8 mouse cellular contexts compared by ENCODE assay signal in genomic region chr15:62295233-62295927, GRCm38 (mm10).
A peak's percentile ranks its signal among the peaks of the same experiment; 100 is the strongest.
DNase-seq lines count a peak whose midpoint lies in the region; ATAC-seq lines count a peak whose summit lies in the region.

No protein-coding gene starts in this region.

- no peaks in the 10 kb centered on the region for H3K9me3 ChIP-seq in heart, embryonic 10.5 days
- H3K9me3 ChIP-seq in kidney, embryonic 16.5 days (ENCODE audit: low read length) = no peaks in the 10 kb centered on the region
- no peaks in the 10 kb centered on the region for H3K9me3 ChIP-seq in liver, embryonic 15.5 days (replicated peaks)

- ATAC-seq in kidney, embryonic 16.5 days (ENCODE audit: low FRiP score, low TSS enrichment) = peak; percentile 82
- ATAC-seq in liver, embryonic 15.5 days (ENCODE audit: insufficient read depth) = no peak
- no peak for ATAC-seq in megakaryocyte, adult 5-6 weeks (ENCODE audit: poor library complexity, severe bottlenecking)

- no peaks in the 10 kb centered on the region for H3K36me3 ChIP-seq in heart, embryonic 10.5 days
- H3K36me3 ChIP-seq in kidney, embryonic 16.5 days (ENCODE audit: insufficient read depth, low read length) = no peaks in the 10 kb centered on the region
- no peaks in the 10 kb centered on the region for H3K36me3 ChIP-seq in liver, embryonic 15.5 days (replicated peaks)

- no peak overlapping the region; the same call in 1 of the 2 replicates for H3K4me2 ChIP-seq in kidney, embryonic 16.5 days (replicated peaks; ENCODE audit: low read depth, low read length)
- 0 out of 2 replicates have a peak overlapping the region, but pooled peaks have one; percentile 4 for H3K4me2 ChIP-seq in liver, embryonic 15.5 days

- no peak overlapping the region for H3K9ac ChIP-seq in kidney, embryonic 16.5 days (replicated peaks; ENCODE audit: low read length)
- H3K9ac ChIP-seq in liver, embryonic 15.5 days = no peak overlapping the region

- no peak overlapping the region for H3K27ac ChIP-seq in heart, embryonic 10.5 days
- peak overlapping the region; percentile 60 for H3K27ac ChIP-seq in kidney, embryonic 16.5 days (ENCODE audit: low read length)
- H3K27ac ChIP-seq in liver, embryonic 15.5 days (replicated peaks) = no peak overlapping the region

- peak; percentile 82 to 91 for DNase-seq in heart, adult 18-20 months
- no peak for DNase-seq in heart, embryonic 10.5 days (ENCODE audit: low spot score)
- peak; percentile 9 for DNase-seq in cerebellum, adult 8-10 months
- peak; percentile 84 for DNase-seq in gonadal fat pad, adult 2 months (ENCODE audit: low read depth)
- DNase-seq in right cerebral cortex, postnatal 36 days (ENCODE audit: low spot score in 2 of 2) = peak; percentile 16 to 32

- 35% methylated on average over 8 of the region's 8 CpGs for WGBS in heart, embryonic 10.5 days
- WGBS in kidney, embryonic 16.5 days = 33% methylated on average over 8 of the region's 8 CpGs
- whole genome bisulfite sequencing in liver, embryonic 15.5 days (ENCODE audit: insufficient replicate concordance) = 46% methylated on average over 8 of the region's 8 CpGs

- peaks cover 13% of the 10 kb centered on the region for H3K4me1 ChIP-seq in heart, embryonic 10.5 days
- H3K4me1 ChIP-seq in kidney, embryonic 16.5 days (ENCODE audit: insufficient read depth, low read length) = peaks cover 11% of the 10 kb centered on the region
- H3K4me1 ChIP-seq in liver, embryonic 15.5 days (replicated peaks) = peaks cover 8% of the 10 kb centered on the region; the same call in 1 of the 2 replicates

- no peaks in the 10 kb centered on the region for H3K27me3 ChIP-seq in heart, embryonic 10.5 days (ENCODE audit: insufficient read depth, poor library complexity, severe bottlenecking)
- no peaks in the 10 kb centered on the region for H3K27me3 ChIP-seq in kidney, embryonic 16.5 days (ENCODE audit: insufficient read depth, low read length)
- H3K27me3 ChIP-seq in liver, embryonic 15.5 days = no peaks in the 10 kb centered on the region

- no peak overlapping the region for H3K4me3 ChIP-seq in heart, embryonic 10.5 days
- no peak overlapping the region for H3K4me3 ChIP-seq in kidney, embryonic 16.5 days (ENCODE audit: low read length)
- no peak overlapping the region for H3K4me3 ChIP-seq in liver, embryonic 15.5 days (replicated peaks)
